Comparison of ENCODE assay signal across 22 mouse cellular contexts in the genomic region with DNA sequence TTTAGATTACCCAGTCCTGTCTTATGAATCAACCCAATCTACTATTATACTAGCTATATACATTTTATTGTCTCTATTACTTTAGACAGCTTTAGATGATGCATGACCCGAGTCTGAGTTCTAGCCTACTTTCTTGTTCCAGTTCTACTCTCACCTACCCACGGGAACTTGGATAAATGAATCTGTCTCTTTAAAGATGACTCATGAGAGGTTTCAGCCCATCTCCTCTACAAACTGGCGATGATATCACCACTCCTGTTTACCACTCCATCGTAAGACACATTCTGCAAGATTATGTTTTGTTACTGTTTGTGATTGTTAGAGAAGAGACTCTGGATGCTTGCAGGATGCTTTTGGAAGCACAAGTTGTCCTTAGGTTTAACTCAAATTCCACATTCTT.
DNase-seq lines count a peak whose midpoint lies in the region; TF ChIP-seq lines count a peak whose summit lies in the region.
"Had no signal": no experiment of that assay in that cellular context is flagged by ENCODE, and none has a peak within 500 bp of the region (broad histone marks: within the 10 kb centered on the region; RNA-seq: fewer than 3 reads in every experiment).

No protein-coding gene starts in this region.

- H3K4me3 ChIP-seq in gastrocnemius, adult 2 months: no peak overlapping the region
- no peak overlapping the region for H3K4me3 ChIP-seq in heart, adult 2 months
- H3K4me3 ChIP-seq: embryonic facial prominence, embryonic 13.5 days; embryonic facial prominence, embryonic 15.5 days; erythroblast, embryonic 14.5 days; forebrain, embryonic 10.5 days; forebrain, embryonic 12.5 days had no signal

- no peaks in the 10 kb centered on the region for H3K36me3 ChIP-seq in heart, adult 2 months (ENCODE audit: control insufficient read depth, insufficient read depth, low read length)
- H3K36me3 ChIP-seq: embryonic facial prominence, embryonic 13.5 days; embryonic facial prominence, embryonic 15.5 days; forebrain, embryonic 10.5 days; forebrain, embryonic 12.5 days had no signal

- no peaks in the 10 kb centered on the region for H3K27me3 ChIP-seq in heart, adult 2 months (ENCODE audit: control insufficient read depth, insufficient read depth, low read length)
- H3K27me3 ChIP-seq: embryonic facial prominence, embryonic 13.5 days; embryonic facial prominence, embryonic 15.5 days; forebrain, embryonic 12.5 days had no signal

- 59% methylated on average over 4 of the region's 4 CpGs for whole genome bisulfite sequencing in heart, adult 2 months

- no peak for TF ChIP-seq POLR2A in heart, adult 2 months (IDR thresholded peaks at IDR 0.05; ENCODE audit: insufficient read depth, low read depth, low read length)

- no peaks in the 10 kb centered on the region; the same call in 1 of the 2 replicates for H3K4me1 ChIP-seq in heart, adult 2 months (ENCODE audit: control insufficient read depth, insufficient read depth, low read length)

- no peak for DNase-seq in gastrocnemius, adult 2 months
- no peak for DNase-seq in gastrocnemius, postnatal 14 days
- DNase-seq in right cerebral cortex, adult 18-20 months: peak; percentile 3
- DNase-seq in right cerebral cortex, postnatal 14 days: no peak
- DNase-seq in brain, adult 2 months (ENCODE audit: low read depth, low spot score): peak; percentile 35
- DNase-seq in heart, postnatal 4 days: no peak
- no peak for DNase-seq in heart, adult 2 months
- DNase-seq: adrenal gland, adult 8-10 months; adrenal gland, postnatal 14 days; adrenal gland, postnatal 36 days; cerebellum, adult 11 months; cerebellum, adult 18-20 months; cerebellum, adult 8-10 months; cerebellum, adult 9-11 months; cerebellum, postnatal 14 days; cerebellum, postnatal 36 days; embryo, embryonic 11 days had no signal

- no peaks in the 10 kb centered on the region for H3K79me2 ChIP-seq in heart, adult 2 months (replicated peaks; ENCODE audit: control insufficient read depth, insufficient read depth, low read length)

- TF ChIP-seq CTCF in gastrocnemius, adult 2 months (IDR thresholded peaks at IDR 0.05): no peak
- TF ChIP-seq CTCF in heart, adult 2 months (IDR thresholded peaks at IDR 0.05): no peak

- TF ChIP-seq EP300 in heart, adult 2 months (IDR thresholded peaks at IDR 0.05; ENCODE audit: insufficient read depth, low read depth, low read length): no peak

- peak overlapping the region; percentile 4; the same call in 1 of the 2 replicates for H3K27ac ChIP-seq in gastrocnemius, adult 2 months
- no peak overlapping the region for H3K27ac ChIP-seq in heart, adult 2 months
- H3K27ac ChIP-seq: embryonic facial prominence, embryonic 13.5 days; embryonic facial prominence, embryonic 15.5 days; forebrain, embryonic 10.5 days; forebrain, embryonic 12.5 days had no signal

- H3K9ac ChIP-seq in heart, adult 2 months (ENCODE audit: low read depth, low read length): no peak overlapping the region
- H3K9ac ChIP-seq: embryonic facial prominence, embryonic 13.5 days; embryonic facial prominence, embryonic 15.5 days; forebrain, embryonic 12.5 days had no signal

- intact Hi-C loops in gastrocnemius, adult 2 months (cut with DNase I): no loop called here
- intact Hi-C loops in gastrocnemius, postnatal 14 days (cut with DNase I; ENCODE audit: low total_unique reads): no loop called here
- intact Hi-C loops in heart, adult 2 months (cut with DNase I): no loop called here

Comparison
In these comparisons a context has a peak if more than half of its experiments do, and no peak if none do; other contexts are left out.
1. DNase-seq: peak in right cerebral cortex, adult 18-20 months (single experiment) and brain, adult 2 months (single experiment); none in gastrocnemius, adult 2 months (single experiment), gastrocnemius, postnatal 14 days (single experiment), right cerebral cortex, postnatal 14 days (single experiment), heart, postnatal 4 days (single experiment) and heart, adult 2 months (0 of 2).